8 mouse cellular contexts compared by ENCODE assay signal in genomic region chr11:120550810-120551440, GRCm38 (mm10). TPM values are rescaled to one million over a fixed set of nuclear protein-coding genes. Genes with fewer than 3 reads are reported as not detected.
A peak's percentile ranks its signal among the peaks of the same experiment; 100 is the strongest.
DNase-seq lines count a peak whose midpoint lies in the region; ATAC-seq lines count a peak whose summit lies in the region.

Ppp1r27 (minus strand) TSS chr11:120551132.

- H3K9me3 ChIP-seq in lung, embryonic 16.5 days (ENCODE audit: control insufficient read depth, low read length), result no peaks in the 10 kb centered on the region
- H3K9me3 ChIP-seq in forebrain, embryonic 11.5 days (ENCODE audit: control insufficient read depth, low read length), result no peaks in the 10 kb centered on the region
- H3K9me3 ChIP-seq in intestine, embryonic 16.5 days (ENCODE audit: control insufficient read depth, low read length), result no peaks in the 10 kb centered on the region
- H3K9me3 ChIP-seq in neural tube, embryonic 15.5 days (replicated peaks), result no peaks in the 10 kb centered on the region

- peak within 1 kb of the TSS; percentile 95 for H3K4me2 ChIP-seq in lung, embryonic 16.5 days (ENCODE audit: low read depth, low read length)
- peak within 1 kb of the TSS; percentile 72 for H3K4me2 ChIP-seq in forebrain, embryonic 11.5 days (ENCODE audit: low read depth, low read length, severe bottlenecking)
- H3K4me2 ChIP-seq in intestine, embryonic 16.5 days (ENCODE audit: low read depth, low read length), result peak within 1 kb of the TSS; percentile 91
- H3K4me2 ChIP-seq in neural tube, embryonic 15.5 days, result peak within 1 kb of the TSS; percentile 92

- H3K9ac ChIP-seq in lung, embryonic 16.5 days (ENCODE audit: low read length), result peak within 1 kb of the TSS; percentile 97
- peak within 1 kb of the TSS; percentile 82 for H3K9ac ChIP-seq in forebrain, embryonic 11.5 days (ENCODE audit: low read length)
- peak within 1 kb of the TSS; percentile 98 for H3K9ac ChIP-seq in intestine, embryonic 16.5 days (ENCODE audit: low read depth, low read length)
- peak within 1 kb of the TSS; percentile 98 for H3K9ac ChIP-seq in neural tube, embryonic 15.5 days (replicated peaks)

- no peaks in the 10 kb centered on the region for H3K27me3 ChIP-seq in lung, embryonic 16.5 days (ENCODE audit: control insufficient read depth, insufficient read depth, low read depth, low read length)
- H3K27me3 ChIP-seq in forebrain, embryonic 11.5 days (ENCODE audit: control insufficient read depth, insufficient read depth, low read length), result no peaks in the 10 kb centered on the region
- H3K27me3 ChIP-seq in intestine, embryonic 16.5 days (replicated peaks; ENCODE audit: control insufficient read depth, insufficient read depth, low read length), result no peaks in the 10 kb centered on the region
- no peaks in the 10 kb centered on the region for H3K27me3 ChIP-seq in neural tube, embryonic 15.5 days (replicated peaks)

- H3K27ac ChIP-seq in lung, embryonic 16.5 days (ENCODE audit: low read length), result peak within 1 kb of the TSS; percentile 96; the same call in 1 of the 2 replicates
- no peak within 1 kb of the TSS for H3K27ac ChIP-seq in forebrain, embryonic 11.5 days (ENCODE audit: low read depth, low read length)
- H3K27ac ChIP-seq in intestine, embryonic 16.5 days (ENCODE audit: low read length), result peak within 1 kb of the TSS; percentile 98; the same call in 1 of the 2 replicates
- H3K27ac ChIP-seq in neural tube, embryonic 15.5 days (replicated peaks), result peak within 1 kb of the TSS; percentile 87

- H3K36me3 ChIP-seq in lung, embryonic 16.5 days (ENCODE audit: control insufficient read depth, insufficient read depth, low read length), result no peaks in the 10 kb centered on the region
- no peaks in the 10 kb centered on the region for H3K36me3 ChIP-seq in forebrain, embryonic 11.5 days (ENCODE audit: control insufficient read depth, insufficient read depth, low read length)
- no peaks in the 10 kb centered on the region for H3K36me3 ChIP-seq in intestine, embryonic 16.5 days (ENCODE audit: control insufficient read depth, insufficient read depth, low read length)
- no peaks in the 10 kb centered on the region for H3K36me3 ChIP-seq in neural tube, embryonic 15.5 days

- WGBS in lung, embryonic 16.5 days, result 92% methylated on average over 28 of the region's 28 CpGs
- 95% methylated on average over 28 of the region's 28 CpGs for WGBS in forebrain, embryonic 11.5 days
- 92% methylated on average over 28 of the region's 28 CpGs for WGBS in intestine, embryonic 16.5 days
- 95% methylated on average over 28 of the region's 28 CpGs for WGBS in neural tube, embryonic 15.5 days

- ATAC-seq in lung, embryonic 16.5 days (ENCODE audit: low read depth), result no peak
- ATAC-seq in forebrain, embryonic 11.5 days (replicated peaks; ENCODE audit: low FRiP score), result no peak
- no peak for ATAC-seq in intestine, embryonic 16.5 days
- ATAC-seq in neural tube, embryonic 15.5 days (ENCODE audit: low FRiP score), result no peak
- no peak for ATAC-seq in CD4-positive, CD25-positive, alpha-beta regulatory T cell, adult 4 months

- peak within 1 kb of the TSS; percentile 93 for H3K4me3 ChIP-seq in lung, embryonic 16.5 days (ENCODE audit: low read length)
- H3K4me3 ChIP-seq in forebrain, embryonic 11.5 days (ENCODE audit: low read depth, low read length), result peak within 1 kb of the TSS; percentile 86
- H3K4me3 ChIP-seq in intestine, embryonic 16.5 days (ENCODE audit: low read length), result peak within 1 kb of the TSS; percentile 86
- H3K4me3 ChIP-seq in neural tube, embryonic 15.5 days (replicated peaks), result peak within 1 kb of the TSS; percentile 94

- DNase-seq in lung, postnatal 14 days, result no peak
- DNase-seq in forebrain, embryonic 11.5 days (ENCODE audit: low spot score), result no peak
- no peak for DNase-seq in lung, postnatal 36 days
- no peak for DNase-seq in left cerebral cortex, postnatal 25 days (ENCODE audit: low spot score in 2 of 2)

- intact Hi-C loops in left cerebral cortex, postnatal 25 days (cut with DNase I), result no loop called here

- peaks cover 21% of the 10 kb centered on the region for H3K4me1 ChIP-seq in lung, embryonic 16.5 days (replicated peaks; ENCODE audit: control insufficient read depth, insufficient read depth, low read length)
- H3K4me1 ChIP-seq in forebrain, embryonic 11.5 days (replicated peaks; ENCODE audit: control insufficient read depth, insufficient read depth, low read length), result peaks cover 3% of the 10 kb centered on the region; the same call in 1 of the 2 replicates
- peaks cover 27% of the 10 kb centered on the region for H3K4me1 ChIP-seq in intestine, embryonic 16.5 days (ENCODE audit: control insufficient read depth, insufficient read depth, low read length)
- H3K4me1 ChIP-seq in neural tube, embryonic 15.5 days, result peaks cover 38% of the 10 kb centered on the region

RNA-seq across cellular contexts. Expression of gene Ppp1r27, which starts in this region (rescaled TPM):
- 0.95 and 2.6 TPM in 2 replicates for polyA plus RNA-seq in lung, embryonic 16.5 days (2015; fragmentation: Nextera tagmentation; extraction: Ambion mirVana)
- polyA plus RNA-seq in forebrain, embryonic 11.5 days (2014; fragmentation: Nextera tagmentation; extraction: Ambion mirVana), result not detected in 2 replicates
- 0.37 TPM in 1 of 2 replicates, not detected in the other for polyA plus RNA-seq in intestine, embryonic 16.5 days (2015; fragmentation: Nextera tagmentation; extraction: Ambion mirVana)
- polyA plus RNA-seq in neural tube, embryonic 15.5 days (2015; fragmentation: Nextera tagmentation; extraction: Ambion mirVana), result 0.69 and 14.1 TPM in 2 replicates
- not detected for polyA plus RNA-seq in CD4-positive, CD25-positive, alpha-beta regulatory T cell, adult 4 months (2017; shearing (Covaris generic))
- total RNA-seq in left cerebral cortex, postnatal 25 days (2021), result not detected
